Mouse (Mus musculus) bone marrow, adult 2 months (tissue): ENCODE results near the gene Fbxl17.

Experiments
- CTCF ChIP-seq: fragments of 200-500 bp; IDR thresholded peaks from 2 replicates; pipeline ENCODE4 v1.5.1; 2011; ENCODE audit warnings: low read length, control low read depth; ENCODE audit not compliant: control insufficient read depth, insufficient read depth
- POLR2A ChIP-seq: fragments of 200-500 bp; IDR thresholded peaks from 2 replicates; pipeline ENCODE4 v1.6.1; 2011; ENCODE audit warnings: low read depth, mild to moderate bottlenecking, control low read depth, low read length, borderline replicate concordance; ENCODE audit not compliant: control insufficient read depth

GRCm38 (mm10) chr17:63402170-63402569, 97.6 kb downstream of the Fbxl17 start:
- no peak for TF ChIP-seq CTCF
- no peak for TF ChIP-seq POLR2A
